In genomic region chr16:23984183-23984582, GRCm38 (mm10) we compare ENCODE assay signal across 8 mouse cellular contexts. TPM values are rescaled to one million over a fixed set of nuclear protein-coding genes. Genes with fewer than 3 reads are reported as not detected.
DNase-seq lines count a peak whose midpoint lies in the region; ATAC-seq and TF ChIP-seq lines count a peak whose summit lies in the region.

No protein-coding gene starts in this region.

- H3K4me1 ChIP-seq in embryonic facial prominence, embryonic 12.5 days = peaks cover 39% of the 10 kb centered on the region
- peaks cover 7% of the 10 kb centered on the region for H3K4me1 ChIP-seq in heart, adult 2 months (ENCODE audit: control insufficient read depth, insufficient read depth, low read length)
- H3K4me1 ChIP-seq in limb, embryonic 10.5 days = peaks cover 54% of the 10 kb centered on the region
- peaks cover 27% of the 10 kb centered on the region for H3K4me1 ChIP-seq in midbrain, embryonic 11.5 days (ENCODE audit: control insufficient read depth, insufficient read depth, low read length)

- peak overlapping the region; percentile 88 for H3K4me2 ChIP-seq in embryonic facial prominence, embryonic 12.5 days (replicated peaks)
- peak overlapping the region; percentile 50 for H3K4me2 ChIP-seq in midbrain, embryonic 11.5 days

- TF ChIP-seq EP300 in heart, adult 2 months (IDR thresholded peaks at IDR 0.05; ENCODE audit: insufficient read depth, low read depth, low read length) = peak; percentile 99

- under 1% methylated on average over 22 of the region's 22 CpGs for WGBS in embryonic facial prominence, embryonic 12.5 days
- WGBS in heart, adult 2 months = 1% methylated on average over 22 of the region's 22 CpGs
- under 1% methylated on average over 22 of the region's 22 CpGs for WGBS in limb, embryonic 10.5 days
- under 1% methylated on average over 22 of the region's 22 CpGs for WGBS in midbrain, embryonic 11.5 days

- ATAC-seq in embryonic facial prominence, embryonic 12.5 days (ENCODE audit: insufficient number of reproducible peaks, insufficient read depth, low FRiP score, low TSS enrichment) = peak; percentile 58; the same call in 1 of the 2 replicates
- peak; percentile 51; the same call in 1 of the 2 replicates for ATAC-seq in midbrain, embryonic 11.5 days (ENCODE audit: low FRiP score)

- peak; percentile 93 for TF ChIP-seq CTCF in heart, adult 2 months (IDR thresholded peaks at IDR 0.05)

- H3K9ac ChIP-seq in embryonic facial prominence, embryonic 12.5 days = 0 out of 2 replicates have a peak overlapping the region, but pooled peaks have one; percentile 44
- peak overlapping the region; percentile 83 for H3K9ac ChIP-seq in heart, adult 2 months (ENCODE audit: low read depth, low read length)
- no peak overlapping the region for H3K9ac ChIP-seq in midbrain, embryonic 11.5 days (ENCODE audit: low read length)

- H3K79me2 ChIP-seq in heart, adult 2 months (replicated peaks; ENCODE audit: control insufficient read depth, insufficient read depth, low read length) = no peaks in the 10 kb centered on the region

- H3K4me3 ChIP-seq in embryonic facial prominence, embryonic 12.5 days = peak overlapping the region; percentile 39
- H3K4me3 ChIP-seq in heart, adult 2 months = peak overlapping the region; percentile 52
- peak overlapping the region; percentile 51 for H3K4me3 ChIP-seq in limb, embryonic 10.5 days
- peak overlapping the region; percentile 22 for H3K4me3 ChIP-seq in midbrain, embryonic 11.5 days (ENCODE audit: low read depth, low read length)

- no peak overlapping the region for H3K27ac ChIP-seq in embryonic facial prominence, embryonic 12.5 days
- peak overlapping the region; percentile 99 for H3K27ac ChIP-seq in heart, adult 2 months
- H3K27ac ChIP-seq in limb, embryonic 10.5 days = no peak overlapping the region
- H3K27ac ChIP-seq in midbrain, embryonic 11.5 days (ENCODE audit: low read depth, low read length) = no peak overlapping the region

- H3K9me3 ChIP-seq in embryonic facial prominence, embryonic 12.5 days = no peaks in the 10 kb centered on the region
- H3K9me3 ChIP-seq in limb, embryonic 10.5 days (replicated peaks) = no peaks in the 10 kb centered on the region
- no peaks in the 10 kb centered on the region for H3K9me3 ChIP-seq in midbrain, embryonic 11.5 days (ENCODE audit: control insufficient read depth, low read length)

- no peaks in the 10 kb centered on the region for H3K36me3 ChIP-seq in embryonic facial prominence, embryonic 12.5 days
- H3K36me3 ChIP-seq in heart, adult 2 months (ENCODE audit: control insufficient read depth, insufficient read depth, low read length) = no peaks in the 10 kb centered on the region; the same call in 1 of the 2 replicates
- no peaks in the 10 kb centered on the region for H3K36me3 ChIP-seq in limb, embryonic 10.5 days
- no peaks in the 10 kb centered on the region for H3K36me3 ChIP-seq in midbrain, embryonic 11.5 days (ENCODE audit: control insufficient read depth, insufficient read depth, low read length)

- H3K27me3 ChIP-seq in embryonic facial prominence, embryonic 12.5 days = peaks cover 25% of the 10 kb centered on the region
- no peaks in the 10 kb centered on the region; the same call in 1 of the 2 replicates for H3K27me3 ChIP-seq in heart, adult 2 months (ENCODE audit: control insufficient read depth, insufficient read depth, low read length)
- peaks cover 61% of the 10 kb centered on the region for H3K27me3 ChIP-seq in limb, embryonic 10.5 days (ENCODE audit: low read depth, poor library complexity, severe bottlenecking)
- H3K27me3 ChIP-seq in midbrain, embryonic 11.5 days (ENCODE audit: control insufficient read depth, insufficient read depth, low read length) = peaks cover 53% of the 10 kb centered on the region

- DNase-seq in adrenal gland, postnatal 36 days = peak; percentile 92
- peak; percentile 89 to 91 for DNase-seq in heart, adult 2 months
- peak; percentile 94 for DNase-seq in kidney, adult 18-20 months
- peak; percentile 89 for DNase-seq in limb, embryonic 10.5 days (ENCODE audit: low spot score)
- DNase-seq in midbrain, embryonic 11.5 days (ENCODE audit: low spot score, missing footprints) = peak; percentile 98
- DNase-seq in right cerebral cortex, postnatal 36 days (ENCODE audit: low spot score in 2 of 2) = peak; percentile 84
- peak; percentile 80 to 92 for DNase-seq in urinary bladder, postnatal 4 days (ENCODE audit: low spot score in 2 of 2)

- no peak for TF ChIP-seq POLR2A in heart, adult 2 months (IDR thresholded peaks at IDR 0.05; ENCODE audit: insufficient read depth, low read depth, low read length)

- intact Hi-C loops in heart, adult 2 months (cut with DNase I) = loop anchor here (5.0 to 10.0 kb wide), 3 partner anchors 581 to 991 kb away; no protein-coding TSS in a partner anchor

RNA-seq across cellular contexts. Expression of gene Gm37419, which starts 4.1 kb away (rescaled TPM):
- total RNA-seq in adrenal gland, postnatal 36 days (2021) = not detected
- not detected in 2 replicates for polyA plus RNA-seq in embryonic facial prominence, embryonic 12.5 days (2016; fragmentation: Nextera tagmentation; extraction: Ambion mirVana)
- not detected for total RNA-seq in heart, adult 2 months (2021)
- polyA plus RNA-seq in heart, adult 2 months (2012; rRNA removed) = not detected in 2 replicates
- not detected in 2 replicates for polyA plus RNA-seq in limb, embryonic 10.5 days (2016; fragmentation: Nextera tagmentation; extraction: Ambion mirVana)
- not detected in 2 replicates for polyA plus RNA-seq in midbrain, embryonic 11.5 days (2014; fragmentation: Nextera tagmentation; extraction: Ambion mirVana)

RNA-seq across cellular contexts. Expression of gene Bcl6, which starts 4.5 kb away (rescaled TPM):
- total RNA-seq in adrenal gland, postnatal 36 days (2021) = 10 to 100 TPM; 24.6 to 68.8 TPM
- polyA plus RNA-seq in embryonic facial prominence, embryonic 12.5 days (2016; fragmentation: Nextera tagmentation; extraction: Ambion mirVana) = 0.51 and 0.65 TPM in 2 replicates
- total RNA-seq in heart, adult 2 months (2021) = 10 to 100 TPM; 15.4 to 21.7 TPM
- 16.5 and 17.8 TPM in 2 replicates for polyA plus RNA-seq in heart, adult 2 months (2012; rRNA removed)
- 0.08 and 0.10 TPM in 2 replicates for polyA plus RNA-seq in limb, embryonic 10.5 days (2016; fragmentation: Nextera tagmentation; extraction: Ambion mirVana)
- polyA plus RNA-seq in midbrain, embryonic 11.5 days (2014; fragmentation: Nextera tagmentation; extraction: Ambion mirVana) = 0.11 TPM in 1 of 2 replicates, not detected in the other

RNA-seq across cellular contexts. Expression of gene Rtp2, which starts 52.0 kb away (rescaled TPM):
- total RNA-seq in adrenal gland, postnatal 36 days (2021) = not detected
- polyA plus RNA-seq in embryonic facial prominence, embryonic 12.5 days (2016; fragmentation: Nextera tagmentation; extraction: Ambion mirVana) = 0.22 and 0.52 TPM in 2 replicates
- total RNA-seq in heart, adult 2 months (2021) = not detected
- polyA plus RNA-seq in heart, adult 2 months (2012; rRNA removed) = not detected in 2 replicates
- polyA plus RNA-seq in limb, embryonic 10.5 days (2016; fragmentation: Nextera tagmentation; extraction: Ambion mirVana) = not detected in 2 replicates
- not detected in 2 replicates for polyA plus RNA-seq in midbrain, embryonic 11.5 days (2014; fragmentation: Nextera tagmentation; extraction: Ambion mirVana)

Comparison
In these comparisons a context has a peak if more than half of its experiments do, and no peak if none do; other contexts are left out.
1. RNA of gene Bcl6, which starts 4.5 kb away (polyA plus RNA-seq): 16.5 to 17.8 TPM in heart, adult 2 months; 0.51 to 0.65 TPM in embryonic facial prominence, embryonic 12.5 days, 0.11 TPM in midbrain, embryonic 11.5 days and 0.08 to 0.10 TPM in limb, embryonic 10.5 days; every median in the first group is over 10 times any median in the second.
2. Peak in every context shown above with its lines, with median percentiles within 50 percentile points of each other: DNase-seq and H3K4me3 ChIP-seq.